Mouse (Mus musculus) splenic B cell, adult 2 months (primary cell): ENCODE data around the gene Vat1.
A peak's percentile ranks its signal among the peaks of the same experiment; 100 is the strongest.
"Not testable (repeated sequence)": the region's sequence is repeated elsewhere in the genome, so short reads cannot be mapped to it uniquely, and the experiment has no call there.

Source experiments
- DNase-seq: peaks from one replicate; pipeline ENCODE4 v3.0.0-alpha.2; 2011; ENCODE audit warnings: low read depth, low spot score
- H3K27me3 ChIP-seq: 2 replicates; pipeline ENCODE4 v1.6.1; 2012; ENCODE audit warnings: mild to moderate bottlenecking, low read length, moderate library complexity, mixed read lengths; ENCODE audit not compliant: control insufficient read depth, poor library complexity, insufficient read depth, severe bottlenecking
- H3K36me3 ChIP-seq: 2 replicates; pipeline ENCODE4 v1.6.1; 2012; ENCODE audit warnings: mild to moderate bottlenecking, low read length, moderate library complexity, mixed read lengths; ENCODE audit not compliant: control insufficient read depth, poor library complexity, insufficient read depth, severe bottlenecking

Gene Vat1

GRCm38 (mm10) chr11:101472336-101472735 is 6.3 kb upstream of the Vat1 start:
- Histone ChIP-seq H3K36me3 (no peaks in the 10 kb centered on the region), H3K27me3 (peaks cover 4% of the 10 kb centered on the region; the same call in 1 of the 2 replicates)
- DNase-seq, result no peak

GRCm38 (mm10) chr11:101471926-101472325 is 5.9 kb upstream of the Vat1 start:
- H3K36me3 ChIP-seq, result no peaks in the 10 kb centered on the region
- DNase-seq, result no peak
- H3K27me3 ChIP-seq, result peaks cover 4% of the 10 kb centered on the region; the same call in 1 of the 2 replicates

GRCm38 (mm10) chr11:101470206-101470605 is 4.2 kb upstream of the Vat1 start:
- no peak for DNase-seq
- peaks cover 4% of the 10 kb centered on the region; the same call in 1 of the 2 replicates for H3K27me3 ChIP-seq
- H3K36me3 ChIP-seq, result no peaks in the 10 kb centered on the region

DNA sequence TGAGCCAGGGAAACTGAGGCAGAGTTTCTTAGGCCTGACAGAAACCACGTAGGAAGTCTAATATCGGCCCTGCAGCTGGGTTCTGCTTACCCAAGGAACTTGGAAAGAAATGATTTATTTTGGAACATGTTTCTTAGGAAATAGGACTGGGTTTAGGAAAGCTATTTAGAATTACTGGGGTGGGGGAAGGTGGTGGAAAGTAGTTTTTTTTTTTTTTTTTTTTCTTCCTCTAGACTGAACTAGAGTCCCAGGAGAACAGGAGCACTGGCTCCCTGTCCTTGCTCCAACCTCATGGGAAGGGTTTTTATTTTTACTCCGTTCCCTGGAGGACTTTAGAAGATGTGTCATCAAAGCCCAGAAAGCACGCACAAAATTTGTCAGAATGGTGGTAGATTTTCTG is 3.1 kb upstream of the Vat1 start:
- DNase-seq, result no peak
- H3K36me3 ChIP-seq, result no peaks in the 10 kb centered on the region
- H3K27me3 ChIP-seq, result peaks cover 4% of the 10 kb centered on the region; the same call in 1 of the 2 replicates

- DNase-seq, result peak; percentile 16
- peaks cover 4% of the 10 kb centered on the region; the same call in 1 of the 2 replicates for H3K27me3 ChIP-seq
- H3K36me3 ChIP-seq, result no peaks in the 10 kb centered on the region
Measured at GRCm38 (mm10) chr11:101468731-101469130, 2.7 kb upstream of the Vat1 start.

- Histone ChIP-seq H3K27me3 (peaks cover 4% of the 10 kb centered on the region; the same call in 1 of the 2 replicates), H3K36me3 (no peaks in the 10 kb centered on the region)
- DNase-seq, result no peak
Measured at GRCm38 (mm10) chr11:101468263-101468688, 2.2 kb upstream of the Vat1 start.

GRCm38 (mm10) chr11:101467477-101468262 is 1.6 kb upstream of the Vat1 start:
- H3K27me3 ChIP-seq, result peaks cover 4% of the 10 kb centered on the region; the same call in 1 of the 2 replicates
- no peaks in the 10 kb centered on the region for H3K36me3 ChIP-seq
- peak; percentile 71 for DNase-seq

DNA sequence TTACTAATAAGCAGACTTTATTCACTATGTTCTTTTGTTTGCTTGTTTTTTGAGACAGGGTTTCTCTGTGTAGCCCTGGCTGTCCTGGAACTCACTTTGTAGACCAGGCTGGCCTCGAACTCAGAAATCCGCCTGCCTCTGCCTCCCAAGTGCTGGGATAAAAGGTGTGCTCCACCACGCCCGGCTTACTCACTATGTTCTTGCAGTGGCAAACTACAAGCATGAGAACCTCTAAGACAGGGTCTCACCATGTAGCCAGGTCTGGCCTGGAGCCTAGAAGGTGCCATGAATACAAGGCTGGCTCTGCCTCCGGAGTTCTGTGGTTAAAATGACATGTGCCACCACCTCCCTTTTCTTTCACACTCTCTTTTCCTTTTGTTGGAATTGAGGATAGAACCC is 521 bp upstream of the Vat1 start:
- not testable (repeated sequence) for DNase-seq, H3K36me3 ChIP-seq, H3K27me3 ChIP-seq

GRCm38 (mm10) chr11:101465101-101465868 is 745 bp downstream of the Vat1 start:
- peaks cover 4% of the 10 kb centered on the region; the same call in 1 of the 2 replicates for H3K27me3 ChIP-seq
- DNase-seq, result peak; percentile 83
- H3K36me3 ChIP-seq, result peaks cover 2% of the 10 kb centered on the region; the same call in 1 of the 2 replicates

- H3K27me3 ChIP-seq, result peaks cover 4% of the 10 kb centered on the region; the same call in 1 of the 2 replicates
- peaks cover 2% of the 10 kb centered on the region; the same call in 1 of the 2 replicates for H3K36me3 ChIP-seq
- DNase-seq, result peak; percentile 19
Measured at GRCm38 (mm10) chr11:101464211-101465100, 1.6 kb downstream of the Vat1 start, which contains the start of gene Rnd2. TSS of gene Rnd2 (plus strand) at chr11:101464999.

DNA sequence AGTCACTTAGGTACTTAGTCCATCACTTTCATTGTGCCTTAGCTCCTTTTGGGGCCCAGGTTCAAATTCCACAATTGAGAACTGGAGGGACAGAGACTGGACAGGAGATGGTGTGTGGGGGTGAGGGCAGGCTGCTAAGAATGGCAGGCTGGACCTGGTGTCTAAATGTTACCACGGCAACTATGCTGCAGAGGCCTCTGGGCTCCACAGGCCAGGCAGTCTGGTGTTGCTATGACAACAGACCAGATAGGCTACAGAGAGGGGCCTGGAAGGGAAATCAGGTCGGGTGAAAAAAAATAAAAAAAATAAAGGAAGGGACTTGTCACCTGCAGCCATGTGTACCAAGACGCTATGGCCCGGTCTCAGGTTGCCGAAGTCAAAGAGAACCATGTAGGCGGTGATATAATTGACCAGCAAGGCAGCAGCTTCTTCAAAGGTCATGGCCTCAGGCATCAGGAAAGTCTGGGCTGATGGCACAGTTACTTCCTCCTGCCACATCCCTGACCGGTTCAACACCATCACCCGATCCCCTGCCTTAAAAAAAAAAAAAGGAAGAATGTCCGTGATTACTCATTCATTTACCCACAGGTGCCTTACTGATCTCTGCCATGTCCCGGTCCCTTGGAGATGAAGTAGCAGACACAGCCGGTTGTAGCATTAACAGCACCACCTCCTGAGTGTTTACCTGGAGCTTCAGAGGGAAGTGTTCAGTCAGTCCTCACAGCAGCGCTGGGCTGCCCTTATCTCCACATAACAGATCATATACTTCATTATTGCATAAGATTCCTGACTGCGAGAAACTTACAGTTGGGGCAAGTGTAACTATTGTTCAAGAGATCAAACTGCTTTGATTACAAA is 3.2 kb downstream of the Vat1 start:
- Histone ChIP-seq H3K27me3 (peaks cover under 1% of the 10 kb centered on the region; the same call in 1 of the 2 replicates), H3K36me3 (peaks cover 6% of the 10 kb centered on the region; the same call in 1 of the 2 replicates)
- DNase-seq, result peak; percentile 29

DNA sequence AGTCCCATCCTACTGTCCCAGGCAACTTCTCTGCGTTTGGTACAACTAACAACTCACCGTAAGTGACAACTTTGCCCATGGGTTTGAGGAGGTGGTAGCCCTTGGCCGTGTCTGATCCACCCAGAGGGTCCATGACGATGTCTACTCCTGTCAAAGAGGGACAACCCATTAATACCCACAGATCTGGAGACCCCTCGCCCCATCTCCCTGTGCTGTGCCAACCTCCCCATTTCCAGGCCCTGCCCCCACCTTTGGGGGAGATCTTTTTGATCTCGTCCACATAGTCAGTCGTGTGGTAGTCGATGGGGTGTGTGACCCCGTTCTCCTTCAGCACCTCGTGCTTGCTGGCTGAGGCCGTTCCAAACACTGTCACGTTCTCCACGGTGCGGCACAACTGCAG is 3.9 kb downstream of the Vat1 start:
- peaks cover 8% of the 10 kb centered on the region for H3K36me3 ChIP-seq
- DNase-seq, result no peak
- H3K27me3 ChIP-seq, result no peaks in the 10 kb centered on the region

DNA sequence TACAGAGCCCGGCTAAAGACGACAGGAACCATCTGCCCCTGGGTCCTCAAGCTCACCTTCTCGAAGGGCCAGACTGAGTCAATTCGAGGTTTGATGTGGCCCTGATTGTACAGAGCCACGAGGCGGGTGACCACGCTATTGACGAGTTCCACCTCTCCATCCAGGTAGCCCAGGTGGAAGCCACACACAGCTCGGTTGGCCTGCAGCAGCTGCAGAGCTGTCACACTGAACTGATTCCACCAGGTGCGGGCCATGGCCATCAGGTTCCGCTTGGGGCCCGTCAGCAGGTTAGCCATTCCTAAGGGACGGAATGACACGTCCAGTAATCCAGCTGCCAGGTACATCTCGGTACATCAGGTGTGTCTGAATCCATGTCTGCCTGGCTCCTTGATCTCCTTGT is 5.7 kb downstream of the Vat1 start:
- DNase-seq, result no peak
- Histone ChIP-seq H3K36me3 (peaks cover 10% of the 10 kb centered on the region), H3K27me3 (no peaks in the 10 kb centered on the region)
